Mouse (Mus musculus) liver, embryonic 12.5 days (tissue): Measurements from ENCODE around the gene Ppp3ca. TPM values are rescaled to one million over a fixed set of nuclear protein-coding genes. Genes with fewer than 3 reads are reported as not detected.

Experiments used
- ATAC-seq: fragments of 200-750 bp; cut with Nextera tagmentation; 2 replicates; pipeline ENCODE4 v1.8.0; 2017; ENCODE audit warnings: moderate number of reproducible peaks, mild to moderate bottlenecking, moderate library complexity
- H3K27ac ChIP-seq: fragments of 300-500 bp; sonication (generic); 2 replicates; pipeline ENCODE4 v1.5.1; 2016; ENCODE audit warnings: mild to moderate bottlenecking
- H3K27me3 ChIP-seq: fragments of 300-500 bp; sonication (generic); replicated peaks from 2 replicates; pipeline ENCODE4 v1.6.1; 2016; ENCODE audit warnings: mild to moderate bottlenecking, moderate library complexity
- H3K36me3 ChIP-seq: fragments of 300-500 bp; sonication (generic); 2 replicates; pipeline ENCODE4 v1.6.1; 2016; ENCODE audit warnings: mild to moderate bottlenecking, moderate library complexity
- H3K4me1 ChIP-seq: fragments of 300-500 bp; sonication (generic); 2 replicates; pipeline ENCODE4 v1.6.1; 2016
- H3K4me2 ChIP-seq: fragments of 300-500 bp; sonication (generic); 2 replicates; pipeline ENCODE4 v1.6.1; 2016; ENCODE audit warnings: mild to moderate bottlenecking, moderate library complexity
- H3K4me3 ChIP-seq: fragments of 300-500 bp; sonication (generic); 2 replicates; pipeline ENCODE4 v1.5.1; 2016; ENCODE audit warnings: mild to moderate bottlenecking, moderate library complexity
- H3K9ac ChIP-seq: fragments of 300-500 bp; sonication (generic); 2 replicates; pipeline ENCODE4 v1.6.1; 2016; ENCODE audit warnings: mild to moderate bottlenecking, moderate library complexity
- H3K9me3 ChIP-seq: fragments of 300-500 bp; sonication (generic); replicated peaks from 2 replicates; pipeline ENCODE4 v1.6.1; 2016; ENCODE audit warnings: mild to moderate bottlenecking, moderate library complexity
- WGBS: fragments of 180-500 bp; shearing (Covaris S2); methylation state at CpG from one replicate; pipeline ENCODE4 v1.1.7; 2016; ENCODE audit not compliant: insufficient replicate concordance; 5-methylcytosine and 5-hydroxymethylcytosine counted together
- polyA plus RNA-seq: library from polyadenylated mRNA; unstranded; fragments of >200 nt; fragmentation: Nextera tagmentation; extraction: Ambion mirVana; gene quantifications from 2 replicates; pipeline ENCODE4 v1.2.1, GENCODE M21; 2016

The Ppp3ca gene
- polyA plus RNA-seq, 1 experiment from 2014 or later, result 25.3 TPM

GRCm38 (mm10) chr3:136887741-136888140 is 217.8 kb downstream of the Ppp3ca start:
- no peaks in the 10 kb centered on the region for H3K27me3 ChIP-seq
- no peak overlapping the region for H3K4me2 ChIP-seq
- no peaks in the 10 kb centered on the region for H3K4me1 ChIP-seq
- no peak overlapping the region for H3K27ac ChIP-seq
- H3K9me3 ChIP-seq, result no peaks in the 10 kb centered on the region
- 81% methylated on average over 9 of the region's 9 CpGs for WGBS
- H3K4me3 ChIP-seq, result no peak overlapping the region
- H3K36me3 ChIP-seq, result peaks cover 4% of the 10 kb centered on the region; the same call in 1 of the 2 replicates
- no peak for ATAC-seq
- H3K9ac ChIP-seq, result no peak overlapping the region

- 70% methylated on average over 3 of the region's 3 CpGs for WGBS
- Histone ChIP-seq H3K27me3 (no peaks in the 10 kb centered on the region), H3K27ac (no peak overlapping the region), H3K4me2 (no peak overlapping the region), H3K4me1 (no peaks in the 10 kb centered on the region), H3K4me3 (no peak overlapping the region), H3K36me3 (peaks cover 13% of the 10 kb centered on the region; the same call in 1 of the 2 replicates), H3K9me3 (no peaks in the 10 kb centered on the region), H3K9ac (no peak overlapping the region)
- no peak for ATAC-seq
Measured at GRCm38 (mm10) chr3:136892140-136892539, 222.2 kb downstream of the Ppp3ca start.

GRCm38 (mm10) chr3:136893596-136894402 is 223.9 kb downstream of the Ppp3ca start:
- Histone ChIP-seq H3K4me2 (no peak overlapping the region), H3K9me3 (no peaks in the 10 kb centered on the region), H3K27ac (no peak overlapping the region), H3K27me3 (no peaks in the 10 kb centered on the region), H3K36me3 (peaks cover 9% of the 10 kb centered on the region; the same call in 1 of the 2 replicates), H3K4me1 (no peaks in the 10 kb centered on the region), H3K4me3 (no peak overlapping the region), H3K9ac (no peak overlapping the region)
- ATAC-seq, result no peak
- WGBS, result 78% methylated on average over 18 of the region's 18 CpGs

DNA sequence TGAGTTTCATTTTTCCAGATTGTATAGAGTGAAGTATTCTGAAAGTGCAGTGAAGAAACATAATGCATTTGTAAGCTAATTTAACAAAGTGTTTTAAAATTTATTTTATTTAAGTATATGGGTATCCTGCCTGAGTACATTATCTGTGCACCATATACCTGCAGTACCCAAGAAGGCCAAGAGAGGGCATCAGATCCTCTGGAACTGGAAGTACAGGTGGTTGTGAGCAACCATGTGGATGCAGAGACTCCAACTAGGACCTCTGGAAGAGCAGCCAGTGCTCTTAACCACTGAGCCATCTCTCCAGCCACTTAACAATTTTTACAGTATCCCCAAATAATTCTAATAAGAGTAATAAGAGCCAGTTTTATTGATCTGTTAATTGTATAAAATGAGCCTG is 225.6 kb downstream of the Ppp3ca start:
- H3K27ac ChIP-seq, result no peak overlapping the region
- H3K9ac ChIP-seq, result no peak overlapping the region
- H3K4me1 ChIP-seq, result no peaks in the 10 kb centered on the region
- H3K36me3 ChIP-seq, result peaks cover 9% of the 10 kb centered on the region; the same call in 1 of the 2 replicates
- no peak overlapping the region for H3K4me2 ChIP-seq
- no peaks in the 10 kb centered on the region for H3K27me3 ChIP-seq
- no peak overlapping the region for H3K4me3 ChIP-seq
- no peak for ATAC-seq
- no peaks in the 10 kb centered on the region for H3K9me3 ChIP-seq

- Histone ChIP-seq H3K9ac (no peak overlapping the region), H3K4me3 (no peak overlapping the region), H3K4me2 (no peak overlapping the region), H3K27me3 (no peaks in the 10 kb centered on the region), H3K36me3 (peaks cover 9% of the 10 kb centered on the region; the same call in 1 of the 2 replicates), H3K9me3 (no peaks in the 10 kb centered on the region), H3K27ac (no peak overlapping the region), H3K4me1 (no peaks in the 10 kb centered on the region)
- 62% methylated on average over 4 of the region's 4 CpGs for WGBS
- no peak for ATAC-seq
Measured at GRCm38 (mm10) chr3:136896276-136896675, 226.4 kb downstream of the Ppp3ca start.

GRCm38 (mm10) chr3:136899744-136900143 is 229.8 kb downstream of the Ppp3ca start:
- no peak overlapping the region for H3K4me2 ChIP-seq
- WGBS, result 81% methylated on average over 2 of the region's 2 CpGs
- H3K27me3 ChIP-seq, result no peaks in the 10 kb centered on the region
- no peak overlapping the region for H3K9ac ChIP-seq
- H3K4me1 ChIP-seq, result no peaks in the 10 kb centered on the region
- H3K27ac ChIP-seq, result no peak overlapping the region
- H3K9me3 ChIP-seq, result no peaks in the 10 kb centered on the region
- no peak for ATAC-seq
- no peak overlapping the region for H3K4me3 ChIP-seq
- H3K36me3 ChIP-seq, result peaks cover 3% of the 10 kb centered on the region; the same call in 1 of the 2 replicates

- no peaks in the 10 kb centered on the region for H3K9me3 ChIP-seq
- no peaks in the 10 kb centered on the region for H3K4me1 ChIP-seq
- no peaks in the 10 kb centered on the region for H3K36me3 ChIP-seq
- no peak overlapping the region for H3K9ac ChIP-seq
- H3K27me3 ChIP-seq, result no peaks in the 10 kb centered on the region
- 76% methylated on average over 6 of the region's 6 CpGs for WGBS
- H3K4me2 ChIP-seq, result no peak overlapping the region
- no peak overlapping the region for H3K27ac ChIP-seq
- H3K4me3 ChIP-seq, result no peak overlapping the region
- no peak for ATAC-seq
Measured at GRCm38 (mm10) chr3:136900986-136901385, 231.1 kb downstream of the Ppp3ca start.

GRCm38 (mm10) chr3:136902776-136903175 is 232.9 kb downstream of the Ppp3ca start:
- Histone ChIP-seq H3K9me3 (no peaks in the 10 kb centered on the region), H3K27ac (no peak overlapping the region), H3K4me1 (no peaks in the 10 kb centered on the region), H3K27me3 (no peaks in the 10 kb centered on the region), H3K9ac (no peak overlapping the region), H3K36me3 (no peaks in the 10 kb centered on the region), H3K4me2 (no peak overlapping the region), H3K4me3 (no peak overlapping the region)
- 89% methylated on average over 18 of the region's 18 CpGs for WGBS
- no peak for ATAC-seq

- Histone ChIP-seq H3K4me2 (no peak overlapping the region), H3K27me3 (no peaks in the 10 kb centered on the region), H3K4me3 (no peak overlapping the region), H3K36me3 (no peaks in the 10 kb centered on the region), H3K9ac (no peak overlapping the region), H3K9me3 (no peaks in the 10 kb centered on the region), H3K4me1 (no peaks in the 10 kb centered on the region), H3K27ac (no peak overlapping the region)
- no peak for ATAC-seq
- WGBS, result 69% methylated on average over 1 of the region's 1 CpGs
Measured at GRCm38 (mm10) chr3:136905577-136905976, 235.7 kb downstream of the Ppp3ca start.

DNA sequence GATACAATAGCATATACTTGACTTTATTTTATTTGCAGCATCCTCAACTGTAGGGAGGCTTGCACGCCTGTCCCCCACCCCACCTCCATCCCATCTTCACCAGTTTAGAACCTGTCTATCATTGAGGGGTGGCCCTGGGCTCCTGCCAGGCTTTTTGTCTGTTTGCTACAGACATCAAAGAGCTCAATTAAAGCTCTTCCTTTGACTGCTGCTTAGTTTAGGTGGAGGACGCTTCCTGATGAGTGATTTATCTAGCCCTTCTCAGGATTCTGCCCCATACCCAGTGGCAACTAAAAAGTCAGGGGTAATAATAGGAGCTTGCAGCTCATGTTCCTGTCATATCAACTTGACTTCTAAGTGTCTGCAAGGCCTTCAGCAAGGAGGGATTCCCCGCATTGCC is 239.6 kb downstream of the Ppp3ca start:
- Histone ChIP-seq H3K9ac (no peak overlapping the region), H3K4me1 (no peaks in the 10 kb centered on the region), H3K27me3 (no peaks in the 10 kb centered on the region), H3K9me3 (no peaks in the 10 kb centered on the region), H3K4me2 (no peak overlapping the region), H3K27ac (no peak overlapping the region), H3K4me3 (no peak overlapping the region), H3K36me3 (no peaks in the 10 kb centered on the region)
- ATAC-seq, result no peak
- 67% methylated on average over 3 of the region's 3 CpGs for WGBS

GRCm38 (mm10) chr3:136911276-136911675 is 241.4 kb downstream of the Ppp3ca start:
- no peaks in the 10 kb centered on the region for H3K36me3 ChIP-seq
- H3K4me3 ChIP-seq, result no peak overlapping the region
- H3K4me2 ChIP-seq, result no peak overlapping the region
- no peak for ATAC-seq
- H3K27me3 ChIP-seq, result no peaks in the 10 kb centered on the region
- H3K9ac ChIP-seq, result no peak overlapping the region
- WGBS, result 76% methylated on average over 8 of the region's 8 CpGs
- no peak overlapping the region for H3K27ac ChIP-seq
- no peaks in the 10 kb centered on the region for H3K4me1 ChIP-seq
- no peaks in the 10 kb centered on the region for H3K9me3 ChIP-seq

- Histone ChIP-seq H3K27me3 (no peaks in the 10 kb centered on the region), H3K4me3 (no peak overlapping the region), H3K9me3 (no peaks in the 10 kb centered on the region), H3K27ac (no peak overlapping the region), H3K4me2 (no peak overlapping the region), H3K4me1 (no peaks in the 10 kb centered on the region), H3K9ac (no peak overlapping the region), H3K36me3 (peaks cover 9% of the 10 kb centered on the region)
- no peak for ATAC-seq
- WGBS, result 78% methylated on average over 7 of the region's 7 CpGs
Measured at GRCm38 (mm10) chr3:136917080-136917479, 247.2 kb downstream of the Ppp3ca start.

DNA sequence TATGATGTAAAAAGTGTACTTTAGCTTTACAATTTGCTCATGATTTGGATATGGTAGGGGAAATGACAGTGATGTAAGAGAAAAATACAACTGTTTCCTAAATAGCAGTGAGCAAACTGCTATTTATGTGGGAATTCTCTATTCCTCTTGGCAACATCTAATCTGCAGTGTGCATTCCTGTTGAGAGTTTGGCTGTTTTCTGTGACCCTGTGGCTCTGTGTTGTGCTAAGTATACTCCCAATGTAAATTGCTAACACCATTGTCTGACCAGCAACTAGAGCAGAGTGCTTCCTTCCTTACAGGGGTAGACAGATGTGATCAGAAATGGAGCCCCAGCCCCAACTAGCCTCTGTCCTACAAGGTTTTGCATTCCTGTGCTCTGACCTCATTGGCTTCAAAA is 263.1 kb downstream of the Ppp3ca start:
- no peak overlapping the region for H3K9ac ChIP-seq
- no peaks in the 10 kb centered on the region for H3K27me3 ChIP-seq
- peaks cover 10% of the 10 kb centered on the region for H3K36me3 ChIP-seq
- ATAC-seq, result no peak
- no peaks in the 10 kb centered on the region for H3K4me1 ChIP-seq
- no peak overlapping the region for H3K4me2 ChIP-seq
- no peak overlapping the region for H3K27ac ChIP-seq
- no peaks in the 10 kb centered on the region for H3K9me3 ChIP-seq
- no peak overlapping the region for H3K4me3 ChIP-seq
